Mouse (Mus musculus): Measurements from ENCODE around the gene Vwa5a. TPM values are rescaled to one million over a fixed set of nuclear protein-coding genes. Genes with fewer than 3 reads are reported as not detected.

The Vwa5a gene
- total and polyA plus RNA-seq, 3 experiments, result 6.7 to 18.4 (median 15.3) TPM

GRCm38 (mm10) chr9:38674501-38674900 lies 43.6 kb upstream of the Vwa5a start, which contains the start of gene Olfr918:
Olfr918 (minus strand) TSS chr9:38674601.
- no peak within 1 kb of the TSS for H3K4me3 ChIP-seq (replicated peaks in 1 of 3; ENCODE audit: low read depth in 2 of 3, low read length in 2 of 3, poor library complexity in 1 of 3)
- dilution Hi-C loops (cut with MboI; ENCODE audit: extremely low pct_ligation_motif_present, extremely low pct_unique_long_range_greater_than_20kb, low sequenced_read_pairs), result no loop called here

GRCm38 (mm10) chr9:38718927-38719441 lies 916 bp downstream of the Vwa5a start:
- Histone ChIP-seq H3K79me2 (replicated peaks; ENCODE audit: control insufficient read depth, extremely low read depth, insufficient read depth, poor library complexity, severe bottlenecking) (no peaks in the 10 kb centered on the region), H3K36me3 (replicated peaks in 1 of 2; ENCODE audit: control insufficient read depth in 1 of 2, insufficient read depth in 1 of 2, low read length in 1 of 2) (peaks cover 0 to 25% of the 10 kb centered on the region in 2 experiments), H3K4me3 (replicated peaks in 1 of 3; ENCODE audit: low read depth in 2 of 3, low read length in 2 of 3, poor library complexity in 1 of 3) (peak overlapping the region; percentile 61 to 77 (median 65)), H3K9ac (ENCODE audit: insufficient read depth, low read depth) (peak overlapping the region; percentile 84), H3K9me3 (replicated peaks; ENCODE audit: low read length) (no peaks in the 10 kb centered on the region), H3K27me3 (replicated peaks) (no peaks in the 10 kb centered on the region), H3K27ac (ENCODE audit: insufficient read depth, low read depth) (no peak overlapping the region), H3K4me1 (ENCODE audit: control insufficient read depth in 1 of 2, insufficient read depth in 2 of 2) (peaks cover 0 to 13% of the 10 kb centered on the region in 2 experiments; a peak in 2 of 4 replicates), H3K4me2 (ENCODE audit: insufficient read depth, low read depth, poor library complexity, severe bottlenecking) (peak overlapping the region; percentile 94)
- dilution Hi-C loops (cut with MboI; ENCODE audit: extremely low pct_ligation_motif_present, extremely low pct_unique_long_range_greater_than_20kb, low sequenced_read_pairs), result no loop called here
- peak; percentile 18 for DNase-seq (ENCODE audit: extremely low read depth)
- no peak for TF ChIP-seq E2F4 (IDR thresholded peaks at IDR 0.05; ENCODE audit: insufficient replicate concordance, low read depth, low read length)
- TF ChIP-seq POLR2AphosphoS2 (IDR thresholded peaks at IDR 0.05; ENCODE audit: low read depth, low read length), result no peak
- 0 out of 2 replicates have a peak, but pooled peaks have one; percentile 16 for TF ChIP-seq EP300 (IDR thresholded peaks at IDR 0.05; ENCODE audit: low read length)
- in situ Hi-C loops (cut with MboI; ENCODE audit: low pct_ligation_motif_present, low pct_unique_long_range_greater_than_20kb, low sequenced_read_pairs), result no loop called here

More at GRCm38 (mm10) chr9:38674501-38674900, 43.6 kb upstream of the Vwa5a start, which contains the start of gene Olfr918:
- Histone ChIP-seq H3K4me2 (ENCODE audit: insufficient read depth, low read depth, poor library complexity, severe bottlenecking) (no peak within 1 kb of the TSS), H3K27ac (ENCODE audit: insufficient read depth, low read depth) (no peak within 1 kb of the TSS), H3K4me1 (ENCODE audit: control insufficient read depth in 1 of 2, insufficient read depth in 2 of 2) (peaks cover 0 to 6% of the 10 kb centered on the region in 2 experiments; a peak in 2 of 4 replicates), H3K9ac (ENCODE audit: insufficient read depth, low read depth) (no peak within 1 kb of the TSS), H3K9me3 (replicated peaks; ENCODE audit: low read length) (no peaks in the 10 kb centered on the region), H3K36me3 (replicated peaks in 1 of 2; ENCODE audit: control insufficient read depth in 1 of 2, insufficient read depth in 1 of 2, low read length in 1 of 2) (no peaks in the 10 kb centered on the region), H3K79me2 (replicated peaks; ENCODE audit: control insufficient read depth, extremely low read depth, insufficient read depth, poor library complexity, severe bottlenecking) (no peaks in the 10 kb centered on the region), H3K27me3 (replicated peaks) (no peaks in the 10 kb centered on the region)
- TF ChIP-seq EP300 (IDR thresholded peaks at IDR 0.05; ENCODE audit: low read length), result no peak
- no peak for TF ChIP-seq MAFK (IDR thresholded peaks at IDR 0.05; ENCODE audit: insufficient replicate concordance, low read length)
- no peak for TF ChIP-seq USF2 (conservative IDR thresholded peaks at IDR 0.05; ENCODE audit: low read depth, low read length)
- no peak for TF ChIP-seq RAD21 (IDR thresholded peaks at IDR 0.05; ENCODE audit: low read depth, low read length)
- no peak for TF ChIP-seq CHD2 (IDR thresholded peaks at IDR 0.05; ENCODE audit: low read length)
- no peak for TF ChIP-seq KAT2A (IDR thresholded peaks at IDR 0.05; ENCODE audit: insufficient replicate concordance, low read length)
- no peak for TF ChIP-seq GABPA (IDR thresholded peaks at IDR 0.05; ENCODE audit: insufficient replicate concordance, low read depth, low read length)
- no peak for TF ChIP-seq MAX (IDR thresholded peaks at IDR 0.05; ENCODE audit: low read length)
- TF ChIP-seq USF1 (IDR thresholded peaks at IDR 0.05; ENCODE audit: low read depth, low read length), result no peak
- no peak for TF ChIP-seq ZC3H11A (IDR thresholded peaks at IDR 0.05; ENCODE audit: low read depth, low read length)
- TF ChIP-seq BHLHE40 (IDR thresholded peaks at IDR 0.05; ENCODE audit: low read depth, low read length), result no peak
- TF ChIP-seq CHD1 (IDR thresholded peaks at IDR 0.05; ENCODE audit: low read depth, low read length), result no peak
- TF ChIP-seq JUN (IDR thresholded peaks at IDR 0.05; ENCODE audit: insufficient read depth, low read depth, low read length), result no peak
- no peak for TF ChIP-seq PAX5 (IDR thresholded peaks at IDR 0.05; ENCODE audit: low read length)
- TF ChIP-seq MXI1 (IDR thresholded peaks at IDR 0.05; ENCODE audit: low read depth, low read length), result no peak
- no peak for TF ChIP-seq SIN3A (IDR thresholded peaks at IDR 0.05; ENCODE audit: low read length)
- no peak for TF ChIP-seq ZKSCAN1 (IDR thresholded peaks at IDR 0.05; ENCODE audit: borderline replicate concordance, low read depth, low read length)
- TF ChIP-seq JUND (conservative IDR thresholded peaks at IDR 0.05; ENCODE audit: low read depth, low read length), result no peak
- TF ChIP-seq UBTF (IDR thresholded peaks at IDR 0.05; ENCODE audit: low read depth, low read length), result no peak
- no peak for TF ChIP-seq POLR2A (IDR thresholded peaks at IDR 0.05; ENCODE audit: low read depth, low read length)
- no peak for DNase-seq (ENCODE audit: extremely low read depth)
- in situ Hi-C loops (cut with MboI; ENCODE audit: low pct_ligation_motif_present, low pct_unique_long_range_greater_than_20kb, low sequenced_read_pairs), result no loop called here
